Mouse (Mus musculus): ENCODE data around the gene Ntf5. TPM values are rescaled to one million over a fixed set of nuclear protein-coding genes. Genes with fewer than 3 reads are reported as not detected.

Gene Ntf5
- polyA plus RNA-seq, 1 experiment = 4.6 TPM

- 54% methylated on average over 10 of the region's 10 CpGs for WGBS
- Histone ChIP-seq H3K4me1 (ENCODE audit: control insufficient read depth, insufficient read depth, low read length) (peaks cover under 1% of the 10 kb centered on the region; the same call in 1 of the 2 replicates), H3K4me3 (replicated peaks; ENCODE audit: extremely low read depth, low read depth, low read length) (no peak overlapping the region)
- no peak for DNase-seq
- TF ChIP-seq POLR2A (IDR thresholded peaks at IDR 0.05; ENCODE audit: borderline replicate concordance, extremely low read depth, low read depth, low read length) = no peak
- TF ChIP-seq CTCF (IDR thresholded peaks at IDR 0.05; ENCODE audit: insufficient read depth, low read length) = no peak
Measured at GRCm38 (mm10) chr7:45401521-45402085, 11.9 kb upstream of the Ntf5 start.

- peak; percentile 62 for DNase-seq
- TF ChIP-seq POLR2A (IDR thresholded peaks at IDR 0.05; ENCODE audit: borderline replicate concordance, extremely low read depth, low read depth, low read length) (no peak), CTCF (IDR thresholded peaks at IDR 0.05; ENCODE audit: insufficient read depth, low read length) (peak; percentile 45; the same call in 1 of the 2 replicates)
- WGBS = 44% methylated on average over 6 of the region's 6 CpGs
- Histone ChIP-seq H3K4me3 (replicated peaks; ENCODE audit: extremely low read depth, low read depth, low read length) (no peak overlapping the region), H3K4me1 (ENCODE audit: control insufficient read depth, insufficient read depth, low read length) (peaks cover 2% of the 10 kb centered on the region; the same call in 1 of the 2 replicates)
Measured at GRCm38 (mm10) chr7:45403532-45404261, 9.8 kb upstream of the Ntf5 start.

GRCm38 (mm10) chr7:45405091-45406075, 8.1 kb upstream of the Ntf5 start, which contains the start of gene Kcna7:
Gene Kcna7, plus strand, starts transcription at chr7:45405653.
- Histone ChIP-seq H3K4me3 (replicated peaks; ENCODE audit: extremely low read depth, low read depth, low read length) (peak within 1 kb of the TSS; percentile 16), H3K4me1 (ENCODE audit: control insufficient read depth, insufficient read depth, low read length) (peaks cover 2% of the 10 kb centered on the region; the same call in 1 of the 2 replicates)
- WGBS = 8% methylated on average over 28 of the region's 28 CpGs
- DNase-seq = peak; percentile 85
- TF ChIP-seq CTCF (IDR thresholded peaks at IDR 0.05; ENCODE audit: insufficient read depth, low read length) = peak; percentile 77
- no peak for TF ChIP-seq POLR2A (IDR thresholded peaks at IDR 0.05; ENCODE audit: borderline replicate concordance, extremely low read depth, low read depth, low read length)

- H3K4me1 ChIP-seq (ENCODE audit: control insufficient read depth, insufficient read depth, low read length) = peaks cover 2% of the 10 kb centered on the region; the same call in 1 of the 2 replicates
- peak; percentile 51 for DNase-seq
- peak overlapping the region; percentile 39 for H3K4me3 ChIP-seq (replicated peaks; ENCODE audit: extremely low read depth, low read depth, low read length)
- under 1% methylated on average over 114 of the region's 114 CpGs for WGBS
- TF ChIP-seq POLR2A (IDR thresholded peaks at IDR 0.05; ENCODE audit: borderline replicate concordance, extremely low read depth, low read depth, low read length) = no peak
- TF ChIP-seq CTCF (IDR thresholded peaks at IDR 0.05; ENCODE audit: insufficient read depth, low read length) = no peak
Measured at GRCm38 (mm10) chr7:45406157-45407156, 7.0 kb upstream of the Ntf5 start.

GRCm38 (mm10) chr7:45407836-45408235, 5.7 kb upstream of the Ntf5 start:
- H3K4me1 ChIP-seq (ENCODE audit: control insufficient read depth, insufficient read depth, low read length) = peaks cover 2% of the 10 kb centered on the region; the same call in 1 of the 2 replicates
- no peak overlapping the region for H3K4me3 ChIP-seq (replicated peaks; ENCODE audit: extremely low read depth, low read depth, low read length)
- TF ChIP-seq CTCF (IDR thresholded peaks at IDR 0.05; ENCODE audit: insufficient read depth, low read length) (no peak), POLR2A (IDR thresholded peaks at IDR 0.05; ENCODE audit: borderline replicate concordance, extremely low read depth, low read depth, low read length) (no peak)
- no peak for DNase-seq
- WGBS = 69% methylated on average over 10 of the region's 10 CpGs

GRCm38 (mm10) chr7:45408351-45408750, 5.1 kb upstream of the Ntf5 start:
- DNase-seq = no peak
- TF ChIP-seq POLR2A (IDR thresholded peaks at IDR 0.05; ENCODE audit: borderline replicate concordance, extremely low read depth, low read depth, low read length) (no peak), CTCF (IDR thresholded peaks at IDR 0.05; ENCODE audit: insufficient read depth, low read length) (no peak)
- Histone ChIP-seq H3K4me1 (ENCODE audit: control insufficient read depth, insufficient read depth, low read length) (peaks cover 4% of the 10 kb centered on the region; the same call in 1 of the 2 replicates), H3K4me3 (replicated peaks; ENCODE audit: extremely low read depth, low read depth, low read length) (no peak overlapping the region)
- 63% methylated on average over 7 of the region's 7 CpGs for WGBS

- no peak for DNase-seq
- Histone ChIP-seq H3K4me1 (ENCODE audit: control insufficient read depth, insufficient read depth, low read length) (peaks cover 4% of the 10 kb centered on the region; the same call in 1 of the 2 replicates), H3K4me3 (replicated peaks; ENCODE audit: extremely low read depth, low read depth, low read length) (no peak overlapping the region)
- 88% methylated on average over 17 of the region's 17 CpGs for WGBS
- TF ChIP-seq CTCF (IDR thresholded peaks at IDR 0.05; ENCODE audit: insufficient read depth, low read length) (no peak), POLR2A (IDR thresholded peaks at IDR 0.05; ENCODE audit: borderline replicate concordance, extremely low read depth, low read depth, low read length) (no peak)
Measured at GRCm38 (mm10) chr7:45408949-45409348, 4.5 kb upstream of the Ntf5 start.

- H3K4me1 ChIP-seq (ENCODE audit: control insufficient read depth, insufficient read depth, low read length) = peaks cover 6% of the 10 kb centered on the region; the same call in 1 of the 2 replicates
- WGBS = 87% methylated on average over 8 of the region's 8 CpGs
- TF ChIP-seq POLR2A (IDR thresholded peaks at IDR 0.05; ENCODE audit: borderline replicate concordance, extremely low read depth, low read depth, low read length) (no peak), CTCF (IDR thresholded peaks at IDR 0.05; ENCODE audit: insufficient read depth, low read length) (no peak)
Measured at GRCm38 (mm10) chr7:45409497-45410163, 3.9 kb upstream of the Ntf5 start.

More at GRCm38 (mm10) chr7:45409497-45410163, 3.9 kb upstream of the Ntf5 start:
- no peak overlapping the region for H3K4me3 ChIP-seq (replicated peaks; ENCODE audit: extremely low read depth, low read depth, low read length)
- DNase-seq = no peak
